Mouse (Mus musculus) olfactory bulb, adult 2 months (tissue): ENCODE results near the gene Glrx3.

Experiments used
- CTCF ChIP-seq: fragments of 200-500 bp; IDR thresholded peaks from 2 replicates; pipeline ENCODE4 v1.5.1; 2012; ENCODE audit warnings: low read depth, mild to moderate bottlenecking, low read length, moderate library complexity; ENCODE audit not compliant: insufficient read depth
- POLR2A ChIP-seq: fragments of 200-500 bp; IDR thresholded peaks from 2 replicates; pipeline ENCODE4 v1.6.1; 2012; ENCODE audit warnings: mild to moderate bottlenecking, low read depth, low read length, moderate library complexity; ENCODE audit not compliant: insufficient read depth

DNA sequence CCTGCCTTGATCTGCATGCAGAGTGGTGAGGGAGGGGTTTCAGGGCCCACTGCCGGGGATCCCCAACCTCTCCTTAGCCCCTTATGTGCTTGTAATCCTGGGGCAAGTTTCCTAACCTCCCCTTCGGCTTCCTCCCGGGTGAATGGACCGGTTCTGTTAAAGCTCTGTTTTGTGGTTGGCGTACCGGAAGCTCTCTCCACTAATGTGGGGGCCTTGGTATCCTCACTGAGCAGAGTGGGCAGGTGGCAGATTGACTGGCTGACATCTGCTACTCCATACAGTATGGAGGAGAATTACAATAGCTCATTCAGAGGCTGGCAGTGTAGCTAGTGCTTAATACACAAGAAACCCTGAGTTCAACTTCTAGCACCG is 751 bp downstream of the Glrx3 start:
- TF ChIP-seq CTCF (no peak), POLR2A (no peak)
